Mouse (Mus musculus) liver, postnatal 0 days (tissue): ENCODE measurements at regions not wholly inside any gene's neighbourhood (a gene's known extent, or its start where the extent isn't known, plus 50 kb on each side); places are given as distances from the start of the nearest gene placed in this dataset.

Experiments
- ATAC-seq: fragments of 200-750 bp; cut with Nextera tagmentation; 2 replicates; pipeline ENCODE4 v1.8.0; 2017; ENCODE audit warnings: mild to moderate bottlenecking, moderate library complexity
- DNase-seq: peaks from one replicate; pipeline ENCODE4 v3.0.0-alpha.2; 2016
- H3K27ac ChIP-seq: fragments of 300-500 bp; sonication (generic); 2 replicates; pipeline ENCODE4 v1.5.1; 2014; ENCODE audit warnings: antibody characterized with exemption, moderate library complexity, mild to moderate bottlenecking, low read depth
- H3K27me3 ChIP-seq: fragments of 300-500 bp; sonication (generic); 2 replicates; pipeline ENCODE4 v1.6.1; 2014; ENCODE audit warnings: low read length, control low read depth, mixed read lengths; ENCODE audit not compliant: insufficient read depth
- H3K36me3 ChIP-seq: fragments of 300-500 bp; sonication (generic); replicated peaks from 2 replicates; pipeline ENCODE4 v1.6.1; 2014; ENCODE audit warnings: mild to moderate bottlenecking, control low read depth, low read length, moderate library complexity, mixed read lengths; ENCODE audit not compliant: insufficient read depth
- H3K4me1 ChIP-seq: fragments of 300-500 bp; sonication (generic); 2 replicates; pipeline ENCODE4 v1.6.1; 2014; ENCODE audit warnings: antibody characterized with exemption, mild to moderate bottlenecking, control low read depth; ENCODE audit not compliant: insufficient read depth
- H3K4me2 ChIP-seq: fragments of 300-500 bp; sonication (generic); 2 replicates; pipeline ENCODE4 v1.6.1; 2014; ENCODE audit warnings: low read depth, mild to moderate bottlenecking, low read length, moderate library complexity, mixed read lengths
- H3K4me3 ChIP-seq: fragments of 300-500 bp; sonication (generic); 2 replicates; pipeline ENCODE4 v1.5.1; 2014; ENCODE audit warnings: low read depth, low read length
- H3K9ac ChIP-seq: fragments of 300-500 bp; sonication (generic); replicated peaks from 2 replicates; pipeline ENCODE4 v1.6.1; 2014; ENCODE audit warnings: mild to moderate bottlenecking, moderate library complexity
- H3K9me3 ChIP-seq: fragments of 300-500 bp; sonication (generic); 2 replicates; pipeline ENCODE4 v1.6.1; 2016; ENCODE audit warnings: mild to moderate bottlenecking, control low read depth, low read length, mixed read lengths
- CTCF ChIP-seq: sonication (generic); IDR thresholded peaks from 2 replicates; pipeline ENCODE4 v1.5.1; 2016; ENCODE audit warnings: antibody characterized with exemption, low read depth
- EP300 ChIP-seq: IDR thresholded peaks from 2 replicates; pipeline ENCODE4 v1.6.1; 2016; ENCODE audit warnings: antibody characterized with exemption, low read depth, mild to moderate bottlenecking
- WGBS: fragments of 180-500 bp; shearing (Covaris S2); extraction: QIAGEN DNeasy Blood & Tissue Kit; methylation state at CpG from one replicate; pipeline ENCODE4 v1.1.7; 2014; ENCODE audit not compliant: insufficient replicate concordance; 5-methylcytosine and 5-hydroxymethylcytosine counted together

GRCm38 (mm10) chr14:24771663-24772062 is 284.7 kb downstream of the Rps24 start:
- DNase-seq (no peak), ATAC-seq (no peak)
- Histone ChIP-seq H3K9me3 (no peaks in the 10 kb centered on the region), H3K27ac (no peak overlapping the region), H3K4me3 (no peak overlapping the region), H3K36me3 (no peaks in the 10 kb centered on the region), H3K4me1 (no peaks in the 10 kb centered on the region), H3K27me3 (no peaks in the 10 kb centered on the region), H3K9ac (no peak overlapping the region), H3K4me2 (no peak overlapping the region)
- no peak for TF ChIP-seq CTCF
- TF ChIP-seq EP300: no peak
- 55% methylated on average over 1 of the region's 1 CpGs for WGBS

GRCm38 (mm10) chr14:24772129-24772528 is 285.2 kb downstream of the Rps24 start:
- ATAC-seq (no peak), DNase-seq (no peak)
- 49% methylated on average over 4 of the region's 4 CpGs for WGBS
- Histone ChIP-seq H3K4me2 (no peak overlapping the region), H3K4me3 (no peak overlapping the region), H3K27me3 (no peaks in the 10 kb centered on the region), H3K9me3 (no peaks in the 10 kb centered on the region), H3K36me3 (no peaks in the 10 kb centered on the region), H3K27ac (no peak overlapping the region), H3K4me1 (no peaks in the 10 kb centered on the region), H3K9ac (no peak overlapping the region)
- TF ChIP-seq CTCF: no peak
- TF ChIP-seq EP300: no peak

- peak overlapping the region; percentile 51 for H3K27ac ChIP-seq
- WGBS: 2% methylated on average over 38 of the region's 39 CpGs
- H3K27me3 ChIP-seq: no peaks in the 10 kb centered on the region
- H3K9ac ChIP-seq: peak overlapping the region; percentile 54; the same call in 1 of the 2 replicates
- H3K4me3 ChIP-seq: peak overlapping the region; percentile 45
- H3K36me3 ChIP-seq: no peaks in the 10 kb centered on the region
- TF ChIP-seq EP300 (no peak), CTCF (peak; percentile 52; the same call in 1 of the 2 replicates)
- peaks cover 6% of the 10 kb centered on the region for H3K4me1 ChIP-seq
- DNase-seq (peak; percentile 78), ATAC-seq (peak; percentile 91)
- no peaks in the 10 kb centered on the region for H3K9me3 ChIP-seq
- peak overlapping the region; percentile 71 for H3K4me2 ChIP-seq
These were observed 292.1 kb downstream of the Rps24 start for GRCm38 (mm10) chr14:24778748-24779630.

GRCm38 (mm10) chr14:24781674-24782073 is 294.7 kb downstream of the Rps24 start:
- H3K9ac ChIP-seq: no peak overlapping the region
- H3K9me3 ChIP-seq: no peaks in the 10 kb centered on the region
- peaks cover 6% of the 10 kb centered on the region for H3K4me1 ChIP-seq
- TF ChIP-seq EP300: no peak
- no peak for TF ChIP-seq CTCF
- no peaks in the 10 kb centered on the region for H3K36me3 ChIP-seq
- no peaks in the 10 kb centered on the region for H3K27me3 ChIP-seq
- no peak overlapping the region for H3K4me3 ChIP-seq
- ATAC-seq (no peak), DNase-seq (no peak)
- 78% methylated on average over 3 of the region's 3 CpGs for WGBS
- H3K4me2 ChIP-seq: no peak overlapping the region
- H3K27ac ChIP-seq: no peak overlapping the region

GRCm38 (mm10) chr14:24783889-24784288 is 297.0 kb downstream of the Rps24 start:
- ATAC-seq (no peak), DNase-seq (no peak)
- no peak overlapping the region for H3K9ac ChIP-seq
- H3K4me3 ChIP-seq: no peak overlapping the region
- no peak overlapping the region for H3K27ac ChIP-seq
- H3K27me3 ChIP-seq: no peaks in the 10 kb centered on the region
- H3K36me3 ChIP-seq: no peaks in the 10 kb centered on the region
- 73% methylated on average over 6 of the region's 6 CpGs for WGBS
- H3K4me2 ChIP-seq: no peak overlapping the region
- H3K9me3 ChIP-seq: no peaks in the 10 kb centered on the region
- no peak for TF ChIP-seq EP300
- no peak for TF ChIP-seq CTCF
- H3K4me1 ChIP-seq: peaks cover 6% of the 10 kb centered on the region

- ATAC-seq (no peak), DNase-seq (no peak)
- no peaks in the 10 kb centered on the region; the same call in 1 of the 2 replicates for H3K4me1 ChIP-seq
- H3K4me3 ChIP-seq: no peak overlapping the region
- no peaks in the 10 kb centered on the region for H3K36me3 ChIP-seq
- no peak overlapping the region for H3K9ac ChIP-seq
- H3K27ac ChIP-seq: no peak overlapping the region
- no peak for TF ChIP-seq EP300
- TF ChIP-seq CTCF: no peak
- no peak overlapping the region for H3K4me2 ChIP-seq
- H3K9me3 ChIP-seq: no peaks in the 10 kb centered on the region
- 60% methylated on average over 5 of the region's 5 CpGs for WGBS
- no peaks in the 10 kb centered on the region for H3K27me3 ChIP-seq
These were observed 298.5 kb downstream of the Rps24 start for GRCm38 (mm10) chr14:24785452-24785851.
